Mouse (Mus musculus) midbrain, embryonic 12.5 days (tissue): ENCODE results near the gene Fbxl3. TPM values are rescaled to one million over a fixed set of nuclear protein-coding genes. Genes with fewer than 3 reads are reported as not detected.
A peak's percentile ranks its signal among the peaks of the same experiment; 100 is the strongest.

ENCODE experiments used
- ATAC-seq: fragments of 200-750 bp; cut with Nextera tagmentation; 2 replicates; pipeline ENCODE4 v1.8.0; 2017; ENCODE audit warnings: low read depth, moderate TSS enrichment, moderate library complexity; ENCODE audit not compliant: low FRiP score
- H3K27ac ChIP-seq: fragments of 300-500 bp; sonication (generic); replicated peaks from 2 replicates; pipeline ENCODE4 v1.5.1; 2016; ENCODE audit warnings: mild to moderate bottlenecking
- H3K27me3 ChIP-seq: fragments of 300-500 bp; sonication (generic); 2 replicates; pipeline ENCODE4 v1.6.1; 2016; ENCODE audit warnings: mild to moderate bottlenecking
- H3K36me3 ChIP-seq: fragments of 300-500 bp; sonication (generic); 2 replicates; pipeline ENCODE4 v1.6.1; 2016
- H3K4me1 ChIP-seq: fragments of 300-500 bp; sonication (generic); 2 replicates; pipeline ENCODE4 v1.6.1; 2016
- H3K4me2 ChIP-seq: fragments of 300-500 bp; sonication (generic); replicated peaks from 2 replicates; pipeline ENCODE4 v1.6.1; 2016; ENCODE audit warnings: mild to moderate bottlenecking, moderate library complexity
- H3K4me3 ChIP-seq: fragments of 300-500 bp; sonication (generic); 2 replicates; pipeline ENCODE4 v1.5.1; 2016; ENCODE audit warnings: mild to moderate bottlenecking
- H3K9ac ChIP-seq: fragments of 300-500 bp; sonication (generic); replicated peaks from 2 replicates; pipeline ENCODE4 v1.6.1; 2016; ENCODE audit warnings: mild to moderate bottlenecking, moderate library complexity
- H3K9me3 ChIP-seq: fragments of 300-500 bp; sonication (generic); 2 replicates; pipeline ENCODE4 v1.6.1; 2016; ENCODE audit warnings: mild to moderate bottlenecking
- WGBS: fragments of 180-500 bp; shearing (Covaris S2); methylation state at CpG from one replicate; pipeline ENCODE4 v1.1.7; 2016; 5-methylcytosine and 5-hydroxymethylcytosine counted together
- polyA plus RNA-seq: library from polyadenylated mRNA; unstranded; fragments of >200 nt; fragmentation: Nextera tagmentation; extraction: Ambion mirVana; gene quantifications from 2 replicates; pipeline ENCODE4 v1.2.1, GENCODE M21; 2016

The Fbxl3 gene
- polyA plus RNA-seq, 1 experiment from 2014 or later: 26.3 TPM

DNA sequence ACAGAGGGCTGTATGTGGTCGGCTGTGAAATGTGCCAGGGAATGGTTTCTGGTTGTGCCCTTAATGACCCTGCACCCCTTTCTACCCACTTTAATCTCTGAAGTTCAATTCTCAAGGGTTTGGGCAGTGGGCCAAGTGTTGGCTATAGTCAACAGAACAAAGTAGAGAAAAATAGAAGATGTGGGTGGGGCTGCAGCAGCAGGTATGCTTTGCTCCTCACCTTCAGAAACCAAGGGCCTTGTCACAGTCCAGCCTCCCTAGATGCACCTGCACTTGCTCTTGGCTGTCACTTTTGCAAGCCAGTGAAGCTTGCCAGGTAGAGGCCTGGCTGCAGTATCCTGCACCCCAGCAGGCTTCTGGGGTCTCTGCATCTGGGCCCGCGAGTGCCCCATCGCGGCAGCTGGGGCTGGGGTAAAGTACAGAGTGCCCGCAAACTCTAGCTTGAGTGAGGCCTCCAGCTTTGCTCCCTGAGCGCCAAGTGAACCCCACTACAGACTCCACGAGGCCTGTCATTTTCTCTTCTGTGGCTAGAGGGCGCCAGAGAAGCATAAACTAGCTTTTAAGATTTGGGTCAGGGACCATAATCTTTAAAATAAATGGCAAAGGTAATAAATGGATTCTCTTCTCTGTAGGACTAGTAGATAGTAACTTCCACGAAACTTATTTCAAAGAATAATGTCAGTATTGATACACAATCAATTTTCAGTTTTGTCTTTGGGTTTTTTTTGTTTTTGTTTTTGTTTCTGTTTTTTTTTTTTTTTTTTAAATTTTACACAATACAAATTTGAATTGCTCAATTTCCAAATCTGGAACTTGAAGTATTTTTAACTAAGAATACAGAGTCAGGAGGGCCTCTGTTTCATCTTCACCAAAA is 33.8 kb downstream of the Fbxl3 start:
- Histone ChIP-seq H3K4me3 (no peak overlapping the region), H3K36me3 (no peaks in the 10 kb centered on the region), H3K9me3 (no peaks in the 10 kb centered on the region), H3K4me2 (no peak overlapping the region), H3K27me3 (no peaks in the 10 kb centered on the region), H3K9ac (no peak overlapping the region), H3K4me1 (peaks cover 4% of the 10 kb centered on the region; the same call in 1 of the 2 replicates), H3K27ac (no peak overlapping the region)
- ATAC-seq: no peak
- WGBS: 13% methylated on average over 10 of the region's 10 CpGs

DNA sequence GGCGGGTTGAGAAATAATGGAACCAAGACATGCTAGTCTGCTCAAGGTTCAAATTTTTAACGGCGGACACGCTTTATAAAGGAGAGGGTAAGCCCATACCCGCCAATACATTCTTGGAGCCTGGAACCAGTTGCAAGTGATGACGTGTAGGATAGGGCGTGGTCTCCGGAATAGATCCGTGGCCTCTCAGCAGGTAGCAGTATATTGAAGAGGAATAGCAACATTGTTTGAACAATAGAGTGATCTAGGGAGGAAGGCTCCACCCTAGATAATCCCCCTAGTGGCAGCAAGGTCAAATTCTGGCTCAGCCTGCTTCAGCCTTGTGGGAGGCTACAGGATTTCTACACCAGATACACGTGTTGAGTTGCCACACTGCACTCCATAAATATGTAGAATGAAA is 39.9 kb downstream of the Fbxl3 start:
- Histone ChIP-seq H3K36me3 (no peaks in the 10 kb centered on the region), H3K9me3 (no peaks in the 10 kb centered on the region), H3K27ac (no peak overlapping the region), H3K4me3 (no peak overlapping the region), H3K4me2 (no peak overlapping the region), H3K9ac (no peak overlapping the region), H3K27me3 (no peaks in the 10 kb centered on the region), H3K4me1 (no peaks in the 10 kb centered on the region)
- ATAC-seq: no peak
- WGBS: 86% methylated on average over 10 of the region's 10 CpGs

DNA sequence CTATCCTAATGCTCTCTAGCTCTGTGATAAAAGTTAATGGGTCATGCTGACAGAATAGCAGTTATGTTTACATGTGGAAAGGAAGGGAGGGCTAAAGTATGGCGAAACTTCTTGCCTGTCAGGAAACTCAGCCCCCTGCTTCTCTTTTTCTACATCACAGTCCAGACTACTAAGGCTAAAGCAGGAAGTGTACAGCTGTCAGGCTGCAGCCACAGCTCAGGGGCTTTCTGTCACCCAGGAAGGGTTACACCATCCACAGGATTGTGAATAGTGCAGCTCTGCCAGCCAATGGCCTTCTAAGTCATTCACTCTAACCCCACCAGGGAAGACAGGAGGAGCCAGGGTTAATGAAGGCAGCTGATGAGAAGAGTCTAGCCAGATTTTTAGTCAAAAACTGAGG is 40.4 kb downstream of the Fbxl3 start:
- Histone ChIP-seq H3K4me2 (no peak overlapping the region), H3K27me3 (no peaks in the 10 kb centered on the region), H3K9ac (no peak overlapping the region), H3K4me1 (no peaks in the 10 kb centered on the region), H3K36me3 (no peaks in the 10 kb centered on the region), H3K4me3 (no peak overlapping the region), H3K27ac (no peak overlapping the region), H3K9me3 (no peaks in the 10 kb centered on the region)
- WGBS: 87% methylated on average over 1 of the region's 1 CpGs
- no peak for ATAC-seq

DNA sequence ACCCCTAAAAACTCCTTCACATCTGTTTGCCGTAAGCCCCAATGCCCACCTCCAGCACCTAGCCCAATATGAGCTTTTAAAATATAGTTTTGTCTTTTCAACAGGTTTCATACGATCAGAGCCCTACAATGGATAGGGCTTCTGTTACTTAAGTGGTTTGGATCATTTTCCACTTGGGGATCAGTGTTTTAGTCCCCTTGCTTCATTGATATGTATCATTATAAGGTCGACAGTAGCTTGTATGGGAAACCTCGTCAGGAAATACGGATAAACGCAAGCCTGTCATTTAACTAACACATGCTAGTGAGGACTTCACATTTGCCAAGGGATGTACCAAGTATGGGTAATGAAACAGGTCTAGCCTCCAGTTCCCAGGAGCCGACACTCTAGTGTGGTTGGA is 42.8 kb downstream of the Fbxl3 start:
- Histone ChIP-seq H3K27ac (no peak overlapping the region), H3K27me3 (no peaks in the 10 kb centered on the region), H3K4me1 (no peaks in the 10 kb centered on the region), H3K9me3 (no peaks in the 10 kb centered on the region), H3K4me2 (no peak overlapping the region), H3K9ac (no peak overlapping the region), H3K36me3 (no peaks in the 10 kb centered on the region), H3K4me3 (no peak overlapping the region)
- ATAC-seq: no peak
- 90% methylated on average over 7 of the region's 7 CpGs for WGBS

DNA sequence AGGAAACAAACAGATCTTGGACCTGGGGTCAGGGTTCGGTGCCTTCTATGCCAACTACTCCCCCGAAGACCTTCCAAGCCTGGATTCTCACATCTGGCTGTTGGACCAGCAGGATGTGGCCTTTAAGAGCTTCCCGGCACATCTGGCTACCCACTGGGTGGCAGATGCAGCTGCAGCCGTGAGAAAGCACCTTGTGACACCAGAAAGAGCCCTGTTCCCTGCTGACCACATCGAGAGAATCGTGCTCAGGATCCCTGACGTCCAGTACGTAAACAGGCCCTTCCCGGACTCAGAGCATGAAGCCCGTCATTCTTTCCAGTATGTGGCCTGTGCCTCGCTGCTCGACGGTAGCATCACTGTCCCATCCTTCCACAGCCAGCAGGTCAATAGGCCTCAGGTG is 44.6 kb downstream of the Fbxl3 start:
- ATAC-seq: no peak

DNA sequence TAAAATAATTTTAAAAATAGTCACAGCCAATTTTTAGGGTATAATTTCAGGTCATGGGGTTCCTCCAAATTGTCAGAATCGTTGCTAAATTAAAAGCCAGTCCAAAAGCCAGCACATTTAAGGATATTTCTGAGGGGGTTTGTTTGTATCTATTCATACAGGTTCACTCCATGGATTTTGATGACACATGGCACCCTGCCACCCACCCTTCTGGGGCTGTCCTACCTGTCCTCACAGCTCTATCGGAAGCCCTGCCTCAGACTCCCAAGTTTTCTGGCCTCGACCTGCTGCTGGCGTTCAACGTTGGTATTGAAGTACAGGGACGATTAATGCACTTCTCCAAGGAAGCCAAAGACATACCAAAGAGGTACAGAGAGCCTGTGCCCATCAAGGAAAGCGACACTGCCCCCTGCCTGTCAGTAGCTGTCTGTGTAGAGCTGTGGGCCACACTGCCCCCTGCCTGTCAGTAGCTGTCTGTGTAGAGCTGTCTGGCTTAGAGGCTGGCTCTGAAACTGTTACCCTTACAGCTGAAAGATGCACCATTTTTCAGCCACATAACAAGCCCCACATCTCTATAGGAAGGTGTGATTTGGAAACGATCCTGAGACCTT is 48.1 kb downstream of the Fbxl3 start:
- Histone ChIP-seq H3K4me3 (no peak overlapping the region), H3K9me3 (no peaks in the 10 kb centered on the region), H3K36me3 (no peaks in the 10 kb centered on the region), H3K4me1 (no peaks in the 10 kb centered on the region), H3K27me3 (no peaks in the 10 kb centered on the region), H3K4me2 (no peak overlapping the region), H3K27ac (no peak overlapping the region), H3K9ac (no peak overlapping the region)
- ATAC-seq: peak; percentile 77
- 38% methylated on average over 8 of the region's 8 CpGs for WGBS

More for the DNA sequence above, 44.6 kb downstream of the Fbxl3 start:
- Histone ChIP-seq H3K27ac (no peak overlapping the region), H3K9ac (no peak overlapping the region), H3K9me3 (no peaks in the 10 kb centered on the region), H3K4me3 (no peak overlapping the region), H3K27me3 (no peaks in the 10 kb centered on the region), H3K4me1 (no peaks in the 10 kb centered on the region), H3K4me2 (no peak overlapping the region), H3K36me3 (no peaks in the 10 kb centered on the region)
- WGBS: 82% methylated on average over 13 of the region's 13 CpGs

DNA sequence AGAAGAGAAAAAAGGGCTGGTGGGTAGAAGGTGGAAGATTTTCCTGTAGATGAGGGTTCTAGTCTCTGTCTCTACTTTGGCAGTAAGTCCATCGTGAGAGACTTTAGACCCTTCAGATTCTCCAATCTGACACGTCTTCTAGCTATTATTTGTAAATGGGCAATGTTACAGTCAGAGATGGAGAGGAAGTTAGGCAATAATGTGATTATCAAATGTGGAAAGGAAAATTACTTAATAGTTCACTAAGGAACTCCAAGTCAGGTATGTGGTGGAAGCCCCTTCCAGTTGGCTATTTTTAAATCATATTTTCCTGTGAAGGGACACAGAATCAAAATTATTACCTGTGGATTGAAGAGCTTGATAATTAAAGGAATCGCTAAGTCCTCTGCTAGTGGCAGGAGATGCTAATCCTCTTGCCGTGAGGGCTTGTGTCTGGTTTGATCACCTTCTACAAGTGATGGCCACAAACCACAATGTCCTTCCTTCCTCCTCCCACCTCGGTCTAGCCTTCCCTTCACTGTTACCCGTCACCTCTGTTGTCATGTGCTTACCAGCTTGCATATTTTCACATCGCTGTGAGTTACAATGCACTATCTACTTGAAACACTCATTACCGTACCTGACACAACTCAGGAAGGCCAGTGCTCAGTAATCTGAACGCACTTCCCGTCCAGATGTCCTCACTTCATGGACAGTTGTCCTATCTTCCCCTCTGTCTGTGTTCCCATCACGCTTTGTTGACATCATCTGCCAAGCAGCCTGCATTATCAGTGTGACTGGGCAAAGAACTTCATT is 50.9 kb downstream of the Fbxl3 start:
- no peak for ATAC-seq

DNA sequence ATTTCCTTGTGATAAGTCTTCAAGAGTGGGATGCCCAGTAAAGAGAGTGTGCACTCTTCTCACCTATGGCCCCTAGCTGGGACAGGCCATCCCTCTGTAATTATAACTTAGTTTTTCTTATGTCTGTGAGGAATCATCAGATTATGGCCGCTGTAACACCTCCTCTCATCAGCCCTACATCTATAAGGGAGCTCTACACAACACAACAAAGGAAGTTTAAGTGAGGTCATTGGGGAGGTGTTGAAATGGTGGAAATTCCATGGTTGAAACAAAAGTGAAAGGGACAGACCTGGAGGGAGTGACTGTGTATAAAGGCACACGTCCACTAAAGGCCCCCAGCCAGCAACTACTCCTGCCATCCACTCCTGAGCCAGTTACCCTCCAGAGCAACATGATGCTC is 52.7 kb downstream of the Fbxl3 start, which contains the start of gene Acod1:
Acod1 (plus strand) TSS at position 301 of the 400 bp plus-strand sequence.
- no peaks in the 10 kb centered on the region for H3K36me3 ChIP-seq
- no peak within 1 kb of the TSS for H3K9ac ChIP-seq
- no peak within 1 kb of the TSS for H3K4me3 ChIP-seq
- ATAC-seq: no peak
- H3K27me3 ChIP-seq: no peaks in the 10 kb centered on the region
- H3K4me2 ChIP-seq: no peak within 1 kb of the TSS
- no peaks in the 10 kb centered on the region for H3K4me1 ChIP-seq
- no peaks in the 10 kb centered on the region for H3K9me3 ChIP-seq
- H3K27ac ChIP-seq: no peak within 1 kb of the TSS
- WGBS: 75% methylated on average over 2 of the region's 2 CpGs

More for the DNA sequence above, 50.9 kb downstream of the Fbxl3 start:
- H3K9ac ChIP-seq: no peak overlapping the region
- no peaks in the 10 kb centered on the region for H3K9me3 ChIP-seq
- H3K27ac ChIP-seq: no peak overlapping the region
- 92% methylated on average over 11 of the region's 11 CpGs for WGBS
- no peak overlapping the region for H3K4me3 ChIP-seq
- no peaks in the 10 kb centered on the region for H3K4me1 ChIP-seq
- H3K27me3 ChIP-seq: no peaks in the 10 kb centered on the region
- H3K4me2 ChIP-seq: no peak overlapping the region
- H3K36me3 ChIP-seq: no peaks in the 10 kb centered on the region

DNA sequence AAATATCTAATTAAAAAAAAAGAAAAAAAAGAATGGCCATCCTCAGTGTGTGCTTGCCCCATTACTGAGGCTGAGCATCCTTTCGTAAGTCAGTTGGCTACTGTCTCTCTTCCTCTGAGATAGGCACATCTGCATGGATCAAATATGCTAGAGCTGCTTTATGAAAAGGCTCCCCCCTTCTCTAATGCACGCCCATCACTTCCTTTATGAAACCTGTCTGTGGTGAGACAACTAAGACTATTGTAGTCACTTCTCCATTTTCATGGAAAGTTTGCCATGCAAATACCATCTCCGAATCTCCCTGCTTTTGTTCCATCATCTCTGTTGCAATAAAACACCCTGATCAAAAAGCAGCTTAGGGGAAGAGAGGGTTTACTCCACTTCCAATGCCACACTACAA is 62.4 kb downstream of the Fbxl3 start:
- WGBS: 76% methylated on average over 3 of the region's 3 CpGs
- Histone ChIP-seq H3K4me1 (no peaks in the 10 kb centered on the region), H3K36me3 (no peaks in the 10 kb centered on the region), H3K9me3 (no peaks in the 10 kb centered on the region), H3K27ac (no peak overlapping the region), H3K27me3 (no peaks in the 10 kb centered on the region), H3K4me2 (no peak overlapping the region), H3K4me3 (no peak overlapping the region), H3K9ac (no peak overlapping the region)
- ATAC-seq: no peak

DNA sequence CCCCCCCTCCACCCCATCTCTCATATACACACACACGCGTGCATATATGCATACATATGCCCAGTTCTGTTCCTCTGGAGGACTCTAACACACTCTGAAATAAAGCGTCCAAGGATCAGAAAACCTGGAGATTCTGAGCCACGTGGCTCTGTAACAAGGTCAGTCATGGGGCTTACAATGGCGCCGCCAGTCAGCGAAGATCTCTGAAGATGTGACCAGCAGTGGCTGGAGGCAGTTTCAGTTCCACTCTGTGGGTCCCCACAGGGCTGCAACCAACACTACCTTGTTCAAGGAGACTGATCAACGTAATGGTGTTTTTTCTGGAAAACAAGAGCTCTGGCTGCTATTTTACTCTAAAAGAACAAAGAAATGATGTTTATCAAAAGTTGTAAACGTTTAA is 65.3 kb downstream of the Fbxl3 start:
- ATAC-seq: no peak
- H3K4me2 ChIP-seq: no peak overlapping the region
- H3K9ac ChIP-seq: no peak overlapping the region
- no peaks in the 10 kb centered on the region for H3K4me1 ChIP-seq
- H3K27me3 ChIP-seq: no peaks in the 10 kb centered on the region
- WGBS: 89% methylated on average over 9 of the region's 9 CpGs
- H3K27ac ChIP-seq: no peak overlapping the region
- H3K36me3 ChIP-seq: no peaks in the 10 kb centered on the region
- H3K9me3 ChIP-seq: no peaks in the 10 kb centered on the region
- no peak overlapping the region for H3K4me3 ChIP-seq

DNA sequence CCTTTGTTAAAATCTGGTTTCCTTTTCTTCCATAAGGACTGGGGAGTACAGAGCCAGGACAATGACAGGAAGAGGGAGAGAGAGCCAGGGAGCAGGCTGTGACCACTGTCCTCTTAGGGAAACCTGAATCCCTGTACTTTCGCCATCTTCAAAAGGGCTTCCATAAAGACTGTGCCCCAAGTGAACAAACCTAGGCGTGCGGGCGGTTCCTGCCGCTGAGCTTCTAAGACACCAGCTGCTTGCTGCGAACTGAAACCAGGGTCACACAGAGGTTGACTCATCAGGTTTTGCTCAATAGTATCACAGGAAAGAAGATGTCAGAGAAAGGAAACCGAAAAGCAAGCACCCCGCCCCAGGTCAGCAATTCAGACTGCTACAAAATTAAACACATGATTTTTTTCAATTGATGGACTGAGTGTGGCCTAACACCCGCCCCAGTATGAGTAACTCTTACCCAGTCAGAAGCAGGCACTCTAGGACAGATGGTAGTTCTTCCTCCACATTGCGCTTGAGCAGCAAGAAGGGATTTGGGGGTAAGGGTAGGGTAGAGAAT is 66.0 kb downstream of the Fbxl3 start:
- 82% methylated on average over 10 of the region's 10 CpGs for WGBS
- no peak overlapping the region for H3K4me2 ChIP-seq
- H3K4me1 ChIP-seq: no peaks in the 10 kb centered on the region
- no peak overlapping the region for H3K27ac ChIP-seq
- no peak overlapping the region for H3K9ac ChIP-seq
- no peak for ATAC-seq
- no peaks in the 10 kb centered on the region for H3K36me3 ChIP-seq
- H3K27me3 ChIP-seq: no peaks in the 10 kb centered on the region
- H3K9me3 ChIP-seq: no peaks in the 10 kb centered on the region
- H3K4me3 ChIP-seq: no peak overlapping the region
